Mouse (Mus musculus) regulatory T cell (primary cell): ENCODE data around the gene Hist2h2aa2.
"Not testable (repeated sequence)": the region's sequence is repeated elsewhere in the genome, so short reads cannot be mapped to it uniquely, and the experiment has no call there.

ENCODE experiments used
- in situ Hi-C: fragments of 300-600 bp; cut with MboI, MseI; formaldehyde crosslinking; loops from one replicate; pipeline ENCODE4 v1.15.1; 2025; ENCODE audit warnings: high pct_unique_total_duplicates

Hist2h2aa2 gene

GRCm38 (mm10) chr3:96239949-96240798 is at the start of gene Hist2h2aa2:
Gene Hist2h2aa2, minus strand, starts transcription at chr3:96240276.
- in situ Hi-C loops: not testable (repeated sequence)

- in situ Hi-C loops: loop anchor here (25.0 kb wide), 1 partner anchor 1902 kb away; the partner anchor contains the start of gene Lingo4
Observed at GRCm38 (mm10) chr3:96289201-96289600, 49.1 kb upstream of the Hist2h2aa2 start.

DNA sequence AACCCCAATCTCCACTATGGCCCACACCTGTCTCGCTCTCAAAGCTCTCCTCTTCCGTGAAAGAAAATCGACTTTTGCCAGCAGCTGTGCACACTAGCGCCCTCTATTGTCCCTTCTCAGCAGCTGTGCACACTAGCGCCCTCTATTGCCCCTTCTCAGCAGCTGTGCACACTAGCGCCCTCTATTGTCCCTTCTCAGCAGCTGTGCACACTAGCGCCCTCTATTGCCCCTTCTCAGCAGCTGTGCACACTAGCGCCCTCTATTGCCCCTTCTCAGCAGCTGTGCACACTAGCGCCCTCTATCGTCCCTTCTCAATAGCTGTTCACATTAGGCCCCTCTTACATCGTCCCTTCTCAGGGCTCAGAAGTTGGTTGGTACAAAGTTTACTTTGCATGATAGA is 47.3 kb upstream of the Hist2h2aa2 start:
- in situ Hi-C loops: loop anchor here (25.0 kb wide), 1 partner anchor 1900 kb away; the partner anchor contains the start of gene Lingo4

DNA sequence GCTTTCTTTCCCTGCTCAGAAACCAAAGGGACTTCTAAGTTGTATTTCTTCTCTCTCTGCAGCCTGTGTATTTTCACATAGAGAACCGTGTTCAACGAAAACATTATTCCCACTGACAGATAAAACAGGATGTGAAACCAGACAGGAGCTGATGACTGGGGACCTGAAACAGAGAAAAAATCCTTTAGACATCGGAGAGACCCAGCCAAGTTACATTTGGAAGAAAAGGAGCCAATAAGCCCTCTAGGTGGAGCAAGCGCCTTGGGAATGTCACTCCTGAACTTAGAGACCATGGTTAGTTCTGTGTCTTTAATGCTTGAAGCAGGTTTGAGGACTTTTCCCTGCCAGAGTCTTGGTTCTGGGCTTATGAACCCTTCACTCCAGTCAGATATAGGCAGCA is 44.4 kb upstream of the Hist2h2aa2 start:
- in situ Hi-C loops: loop anchor here (5.0 to 25.0 kb wide), 2 partner anchors 43 to 1897 kb away; partner anchors contain the start of gene Lingo4

- in situ Hi-C loops: loop anchor here (5.0 to 25.0 kb wide), 2 partner anchors 47 to 1893 kb away; partner anchors contain the start of gene Lingo4
Observed at GRCm38 (mm10) chr3:96280660-96281059, 40.6 kb upstream of the Hist2h2aa2 start.

DNA sequence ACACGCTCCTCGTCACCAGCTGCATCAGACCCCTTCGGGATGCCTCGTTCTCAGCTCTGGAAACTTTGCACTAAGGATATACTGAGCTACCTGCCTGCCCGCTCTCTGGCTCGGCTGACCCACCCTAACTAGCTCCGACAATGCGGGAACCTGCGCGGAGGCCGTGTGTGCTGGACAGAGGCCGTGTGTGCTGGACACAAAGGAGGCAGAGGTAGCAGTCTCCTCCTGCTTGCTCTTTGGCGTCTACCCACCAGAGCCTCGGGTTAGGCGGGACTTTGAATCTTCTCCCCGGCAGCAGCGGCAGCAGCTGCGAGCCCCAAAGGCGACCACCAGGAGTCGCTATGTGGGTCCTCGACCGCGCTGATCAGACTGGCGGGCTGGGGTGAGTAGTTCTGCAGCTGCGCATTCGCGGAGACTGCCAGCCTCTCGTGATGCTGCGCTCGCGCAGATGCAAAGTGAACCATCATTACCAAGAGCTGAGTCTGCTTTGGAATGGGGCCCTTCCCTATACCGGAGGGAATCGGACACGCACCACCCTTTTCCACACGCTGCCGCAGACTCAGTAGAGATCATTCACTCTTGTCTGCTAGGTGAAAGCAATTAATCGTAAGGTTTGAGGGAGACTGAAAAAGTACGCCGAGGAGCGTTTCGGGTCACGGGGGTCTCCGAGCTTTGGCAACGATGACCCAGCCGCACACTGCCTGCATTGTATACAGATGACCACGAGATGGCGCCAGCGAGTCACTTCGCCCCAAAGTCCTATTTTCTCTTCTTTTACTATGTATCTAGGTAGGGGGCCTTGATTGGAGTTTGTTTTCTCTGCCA is 37.9 kb upstream of the Hist2h2aa2 start:
- in situ Hi-C loops: loop anchor here (25.0 kb wide), 1 partner anchor 1891 kb away; the partner anchor contains the start of gene Lingo4

- in situ Hi-C loops: loop anchor here (25.0 kb wide), 1 partner anchor 1890 kb away; the partner anchor contains the start of gene Lingo4
Observed at GRCm38 (mm10) chr3:96277428-96277799, 37.3 kb upstream of the Hist2h2aa2 start.

GRCm38 (mm10) chr3:96273591-96274465 is 33.8 kb upstream of the Hist2h2aa2 start:
- in situ Hi-C loops: no loop called here

- in situ Hi-C loops: no loop called here
Observed at GRCm38 (mm10) chr3:96269511-96270474, 29.7 kb upstream of the Hist2h2aa2 start, which contains the start of gene Hist2h2bb. Gene Hist2h2bb, plus strand, starts transcription at chr3:96269752.

DNA sequence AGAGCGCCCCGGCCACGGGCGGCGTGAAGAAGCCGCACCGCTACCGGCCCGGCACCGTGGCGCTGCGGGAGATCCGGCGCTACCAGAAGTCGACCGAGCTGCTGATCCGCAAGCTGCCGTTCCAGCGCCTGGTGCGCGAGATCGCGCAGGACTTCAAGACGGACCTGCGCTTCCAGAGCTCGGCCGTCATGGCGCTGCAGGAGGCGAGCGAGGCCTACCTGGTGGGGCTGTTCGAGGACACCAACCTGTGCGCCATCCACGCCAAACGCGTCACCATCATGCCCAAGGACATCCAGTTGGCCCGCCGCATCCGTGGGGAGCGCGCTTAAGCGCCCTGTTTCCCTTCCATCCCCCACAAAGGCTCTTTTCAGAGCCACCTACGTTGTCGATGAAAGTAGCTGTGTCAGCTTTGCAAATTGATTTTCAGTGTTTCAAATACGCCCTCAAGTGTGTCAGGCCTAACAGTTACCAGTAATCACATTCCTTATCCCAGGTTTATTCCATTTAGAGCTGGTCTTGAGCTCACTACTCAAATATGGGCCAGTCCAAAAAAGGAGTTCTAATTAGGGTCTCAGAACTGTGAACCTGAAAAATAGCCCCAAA is 28.8 kb upstream of the Hist2h2aa2 start:
- in situ Hi-C loops: not testable (repeated sequence)

- in situ Hi-C loops: no loop called here
Observed at GRCm38 (mm10) chr3:96268051-96268775, 28.1 kb upstream of the Hist2h2aa2 start, which contains the start of gene Hist2h3b. Gene Hist2h3b, plus strand, starts transcription at chr3:96268654.

GRCm38 (mm10) chr3:96267541-96267940 is 27.5 kb upstream of the Hist2h2aa2 start:
- in situ Hi-C loops: no loop called here

DNA sequence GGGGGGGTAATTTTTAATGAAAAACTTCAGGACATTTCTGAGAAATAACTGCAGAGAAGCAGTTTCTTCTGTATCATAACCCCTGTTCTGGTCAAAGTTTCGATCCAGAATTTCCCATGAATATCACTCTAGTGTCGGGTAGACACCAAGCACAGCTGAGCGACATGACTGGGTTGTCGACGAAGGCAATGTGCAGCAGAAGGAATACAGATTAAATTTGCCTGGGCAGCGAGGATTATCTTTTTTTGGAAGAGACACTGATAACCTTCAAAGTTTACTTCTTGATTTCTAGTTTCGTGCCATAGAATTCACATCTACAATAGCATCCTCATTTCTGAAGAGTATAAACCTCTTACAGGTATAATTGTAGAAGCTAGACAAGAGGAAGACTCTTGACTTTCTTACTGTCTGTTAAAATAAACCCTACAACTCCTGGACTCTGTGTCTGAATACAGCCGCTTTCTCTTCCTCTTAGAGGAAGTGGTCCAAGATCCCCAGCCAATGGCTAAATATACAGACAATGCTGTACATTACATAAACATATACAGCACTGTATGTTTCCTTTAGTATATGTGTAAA is 26.1 kb upstream of the Hist2h2aa2 start:
- in situ Hi-C loops: no loop called here

DNA sequence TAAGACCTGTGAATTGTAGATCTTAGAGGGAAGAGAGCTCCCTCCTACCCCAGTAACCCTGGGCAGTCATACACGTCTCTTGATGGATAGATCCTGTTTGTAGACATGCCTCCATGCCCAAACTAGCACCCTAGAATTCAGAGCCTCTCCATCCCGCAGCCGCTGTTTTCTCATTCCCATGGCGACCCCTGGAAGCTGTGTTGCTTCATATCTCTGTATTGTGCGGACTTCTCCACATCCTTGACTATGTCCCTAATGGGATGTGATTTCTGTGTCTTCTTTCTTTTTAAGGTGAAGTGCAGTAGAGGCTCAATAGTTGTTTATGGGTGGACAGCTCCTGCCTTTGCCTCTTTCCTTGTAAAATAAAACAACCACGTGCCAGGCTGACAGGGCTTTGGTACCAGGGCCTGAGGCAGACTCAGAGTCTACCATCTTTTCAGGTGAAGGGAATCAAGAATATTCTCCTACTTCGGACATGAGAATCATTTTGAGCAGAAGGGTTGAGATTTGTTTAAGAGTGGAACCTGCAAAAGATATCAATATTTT is 24.4 kb upstream of the Hist2h2aa2 start:
- in situ Hi-C loops: no loop called here

DNA sequence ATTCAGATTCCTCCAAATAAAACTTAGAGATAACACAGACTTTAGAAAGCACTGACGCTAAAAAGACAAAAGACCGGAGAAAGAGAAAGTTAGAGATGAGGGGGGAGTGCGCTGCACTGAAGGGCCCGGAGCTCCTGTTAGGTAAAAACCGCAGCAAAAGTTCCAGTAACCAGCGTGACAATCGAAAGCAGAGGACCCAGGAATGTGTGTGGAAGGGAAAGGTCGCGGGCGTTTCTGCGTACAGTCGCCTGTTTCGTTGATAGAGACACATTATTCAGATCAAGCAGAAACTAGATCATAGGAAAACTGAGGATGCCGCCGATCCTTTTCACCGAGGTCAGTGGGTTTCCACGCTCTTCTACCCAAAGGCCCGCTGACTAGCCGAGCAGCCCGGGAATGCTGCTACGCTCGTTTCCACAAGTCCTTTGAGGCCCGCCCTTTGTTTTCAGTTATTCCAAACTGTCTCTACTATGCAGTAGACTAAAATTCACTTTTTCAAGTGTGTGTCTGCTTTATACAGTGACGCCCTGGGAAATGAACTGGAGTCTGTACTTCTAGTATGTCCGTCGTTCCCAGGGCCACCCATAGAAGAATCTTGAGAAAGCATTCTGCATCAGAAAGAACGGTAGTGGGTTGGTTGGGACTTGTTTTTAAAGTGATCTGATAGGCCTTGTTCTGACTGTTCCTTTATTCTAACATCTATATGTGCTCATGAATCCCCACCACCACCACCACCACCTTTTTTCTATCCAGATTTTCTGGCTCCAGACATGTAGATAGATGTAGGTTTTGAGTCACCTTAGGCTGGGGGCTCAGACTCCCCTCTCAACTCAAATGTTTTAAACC is 23.7 kb upstream of the Hist2h2aa2 start:
- in situ Hi-C loops: no loop called here

GRCm38 (mm10) chr3:96262979-96263550 is 23.0 kb upstream of the Hist2h2aa2 start, which contains the start of gene Hist2h4:
Gene Hist2h4, minus strand, starts transcription at chr3:96263311.
- in situ Hi-C loops: no loop called here
